Mouse (Mus musculus): ENCODE measurements at regions not wholly inside any gene's neighbourhood (a gene's known extent, or its start where the extent isn't known, plus 50 kb on each side); places are given as distances from the start of the nearest gene placed in this dataset.

DNA sequence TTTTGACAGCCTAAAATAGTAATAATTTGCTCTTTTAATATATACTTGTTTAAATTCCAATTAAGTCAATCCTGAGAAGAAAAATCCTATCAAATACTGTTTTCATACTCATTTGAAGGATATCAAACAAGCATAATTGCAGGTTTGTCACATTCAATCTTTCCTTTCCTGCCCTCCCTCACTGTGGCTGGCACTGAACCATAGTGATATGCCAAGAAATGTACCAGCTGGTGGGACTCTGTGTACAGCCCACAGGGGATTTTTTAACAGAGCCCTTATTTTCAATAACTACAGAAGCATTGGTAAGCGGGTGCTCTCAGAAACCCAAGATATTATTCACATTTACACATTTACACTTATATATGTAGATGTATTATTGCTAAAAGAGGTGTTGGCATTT is 333.3 kb downstream of the Grb14 start:
- dilution Hi-C loops (cut with MboI; ENCODE audit: extremely low pct_ligation_motif_present, extremely low pct_unique_long_range_greater_than_20kb, low sequenced_read_pairs) (no loop called here), in situ Hi-C loops (cut with MboI; ENCODE audit: low pct_ligation_motif_present, low pct_unique_long_range_greater_than_20kb, low sequenced_read_pairs) (no loop called here)
- no peak for DNase-seq (ENCODE audit: extremely low read depth)

GRCm38 (mm10) chr2:64690996-64691395 is 333.8 kb downstream of the Grb14 start:
- Histone ChIP-seq H3K79me2 (replicated peaks; ENCODE audit: control insufficient read depth, extremely low read depth, insufficient read depth, poor library complexity, severe bottlenecking) (no peaks in the 10 kb centered on the region), H3K4me2 (ENCODE audit: insufficient read depth, low read depth, poor library complexity, severe bottlenecking) (no peak overlapping the region), H3K27ac (ENCODE audit: insufficient read depth, low read depth) (no peak overlapping the region), H3K9ac (ENCODE audit: insufficient read depth, low read depth) (no peak overlapping the region), H3K27me3 (replicated peaks) (no peaks in the 10 kb centered on the region), H3K4me3 (replicated peaks in 1 of 3; ENCODE audit: low read depth in 2 of 3, low read length in 2 of 3, poor library complexity in 1 of 3) (no peak overlapping the region), H3K36me3 (replicated peaks in 1 of 2; ENCODE audit: control insufficient read depth in 1 of 2, insufficient read depth in 1 of 2, low read length in 1 of 2) (no peaks in the 10 kb centered on the region), H3K9me3 (replicated peaks; ENCODE audit: low read length) (no peaks in the 10 kb centered on the region), H3K4me1 (ENCODE audit: control insufficient read depth in 1 of 2, insufficient read depth in 2 of 2) (no peaks in the 10 kb centered on the region)
- in situ Hi-C loops (cut with MboI; ENCODE audit: low pct_ligation_motif_present, low pct_unique_long_range_greater_than_20kb, low sequenced_read_pairs) = no loop called here
- TF ChIP-seq EP300 (IDR thresholded peaks at IDR 0.05; ENCODE audit: low read length) (no peak), RCOR1 (conservative IDR thresholded peaks at IDR 0.05; ENCODE audit: low read depth, low read length) (no peak), MXI1 (IDR thresholded peaks at IDR 0.05; ENCODE audit: low read depth, low read length) (no peak), NRF1 (IDR thresholded peaks at IDR 0.05; ENCODE audit: low read depth, low read length) (no peak), BHLHE40 (IDR thresholded peaks at IDR 0.05; ENCODE audit: low read depth, low read length) (no peak), UBTF (IDR thresholded peaks at IDR 0.05; ENCODE audit: low read depth, low read length) (no peak)
- no peak for DNase-seq (ENCODE audit: extremely low read depth)
- dilution Hi-C loops (cut with MboI; ENCODE audit: extremely low pct_ligation_motif_present, extremely low pct_unique_long_range_greater_than_20kb, low sequenced_read_pairs) = no loop called here

More for the DNA sequence above, 333.3 kb downstream of the Grb14 start:
- no peak overlapping the region for H3K27ac ChIP-seq (ENCODE audit: insufficient read depth, low read depth)
- no peaks in the 10 kb centered on the region for H3K9me3 ChIP-seq (replicated peaks; ENCODE audit: low read length)
- no peak overlapping the region for H3K9ac ChIP-seq (ENCODE audit: insufficient read depth, low read depth)
- TF ChIP-seq ETS1 (conservative IDR thresholded peaks at IDR 0.05; ENCODE audit: low read depth, low read length) (no peak), ZNF384 (IDR thresholded peaks at IDR 0.05; ENCODE audit: low read depth, low read length) (no peak), ZKSCAN1 (IDR thresholded peaks at IDR 0.05; ENCODE audit: borderline replicate concordance, low read depth, low read length) (no peak), EP300 (IDR thresholded peaks at IDR 0.05; ENCODE audit: low read length) (no peak), CHD2 (IDR thresholded peaks at IDR 0.05; ENCODE audit: low read length) (no peak), ZMIZ1 (IDR thresholded peaks at IDR 0.05; ENCODE audit: low read depth, low read length) (no peak), USF2 (conservative IDR thresholded peaks at IDR 0.05; ENCODE audit: low read depth, low read length) (no peak), UBTF (IDR thresholded peaks at IDR 0.05; ENCODE audit: low read depth, low read length) (no peak), ELF1 (IDR thresholded peaks at IDR 0.05; ENCODE audit: low read depth, low read length) (no peak)
- H3K4me1 ChIP-seq (ENCODE audit: control insufficient read depth in 1 of 2, insufficient read depth in 2 of 2) = no peaks in the 10 kb centered on the region
- no peaks in the 10 kb centered on the region for H3K27me3 ChIP-seq (replicated peaks)
- H3K36me3 ChIP-seq (replicated peaks in 1 of 2; ENCODE audit: control insufficient read depth in 1 of 2, insufficient read depth in 1 of 2, low read length in 1 of 2) = no peaks in the 10 kb centered on the region
- no peaks in the 10 kb centered on the region for H3K79me2 ChIP-seq (replicated peaks; ENCODE audit: control insufficient read depth, extremely low read depth, insufficient read depth, poor library complexity, severe bottlenecking)
- no peak overlapping the region for H3K4me2 ChIP-seq (ENCODE audit: insufficient read depth, low read depth, poor library complexity, severe bottlenecking)
- no peak overlapping the region for H3K4me3 ChIP-seq (replicated peaks in 1 of 3; ENCODE audit: low read depth in 2 of 3, low read length in 2 of 3, poor library complexity in 1 of 3)

DNA sequence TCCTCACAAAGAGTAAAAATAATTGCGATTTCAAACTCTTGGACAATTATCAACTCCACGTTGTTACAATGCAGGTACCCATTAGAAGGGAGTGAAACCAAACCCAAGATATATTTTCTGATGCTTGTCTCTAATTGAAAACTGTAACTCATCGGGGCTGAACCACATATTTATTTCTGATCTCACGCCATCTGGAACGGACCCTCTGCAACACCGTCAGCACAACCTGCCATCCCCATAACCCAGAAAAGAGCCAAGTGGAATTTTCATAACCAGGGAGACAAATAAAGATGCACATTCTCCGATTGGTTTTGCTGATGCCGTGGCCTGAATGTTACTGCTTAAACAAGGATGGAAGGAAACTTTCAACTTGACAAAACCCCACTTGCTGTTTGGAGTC is 338.0 kb downstream of the Grb14 start:
- Histone ChIP-seq H3K4me2 (ENCODE audit: insufficient read depth, low read depth, poor library complexity, severe bottlenecking) (no peak overlapping the region), H3K27me3 (replicated peaks) (no peaks in the 10 kb centered on the region), H3K27ac (ENCODE audit: insufficient read depth, low read depth) (no peak overlapping the region), H3K9ac (ENCODE audit: insufficient read depth, low read depth) (no peak overlapping the region), H3K36me3 (replicated peaks in 1 of 2; ENCODE audit: control insufficient read depth in 1 of 2, insufficient read depth in 1 of 2, low read length in 1 of 2) (no peaks in the 10 kb centered on the region), H3K4me3 (replicated peaks in 1 of 3; ENCODE audit: low read depth in 2 of 3, low read length in 2 of 3, poor library complexity in 1 of 3) (no peak overlapping the region), H3K79me2 (replicated peaks; ENCODE audit: control insufficient read depth, extremely low read depth, insufficient read depth, poor library complexity, severe bottlenecking) (no peaks in the 10 kb centered on the region), H3K4me1 (ENCODE audit: control insufficient read depth in 1 of 2, insufficient read depth in 2 of 2) (no peaks in the 10 kb centered on the region), H3K9me3 (replicated peaks; ENCODE audit: low read length) (no peaks in the 10 kb centered on the region)
- no peak for DNase-seq (ENCODE audit: extremely low read depth)
- dilution Hi-C loops (cut with MboI; ENCODE audit: extremely low pct_ligation_motif_present, extremely low pct_unique_long_range_greater_than_20kb, low sequenced_read_pairs) = no loop called here
- in situ Hi-C loops (cut with MboI; ENCODE audit: low pct_ligation_motif_present, low pct_unique_long_range_greater_than_20kb, low sequenced_read_pairs) = no loop called here
- TF ChIP-seq MXI1 (IDR thresholded peaks at IDR 0.05; ENCODE audit: low read depth, low read length) = no peak
- no peak for TF ChIP-seq MAX (IDR thresholded peaks at IDR 0.05; ENCODE audit: low read length)
- no peak for TF ChIP-seq POLR2AphosphoS2 (IDR thresholded peaks at IDR 0.05; ENCODE audit: low read depth, low read length)
- TF ChIP-seq NRF1 (IDR thresholded peaks at IDR 0.05; ENCODE audit: low read depth, low read length) = no peak
- no peak for TF ChIP-seq POLR2A (IDR thresholded peaks at IDR 0.05; ENCODE audit: low read depth, low read length)
- no peak for TF ChIP-seq PAX5 (IDR thresholded peaks at IDR 0.05; ENCODE audit: low read length)
- TF ChIP-seq EP300 (IDR thresholded peaks at IDR 0.05; ENCODE audit: low read length) = no peak
- no peak for TF ChIP-seq RAD21 (IDR thresholded peaks at IDR 0.05; ENCODE audit: low read depth, low read length)
- no peak for TF ChIP-seq GABPA (IDR thresholded peaks at IDR 0.05; ENCODE audit: insufficient replicate concordance, low read depth, low read length)
- no peak for TF ChIP-seq ZC3H11A (IDR thresholded peaks at IDR 0.05; ENCODE audit: low read depth, low read length)

Data from CH12.LX (cell line).